Mouse (Mus musculus) forebrain, embryonic 16.5 days (tissue): ENCODE measurements at regions not wholly inside any gene's neighbourhood (a gene's known extent, or its start where the extent isn't known, plus 50 kb on each side); places are given as distances from the start of the nearest gene placed in this dataset.
A peak's percentile ranks its signal among the peaks of the same experiment; 100 is the strongest.
"Not testable (repeated sequence)": the region's sequence is repeated elsewhere in the genome, so short reads cannot be mapped to it uniquely, and the experiment has no call there.

Experiments used
- ATAC-seq: fragments of 200-750 bp; cut with Nextera tagmentation; 2 replicates; pipeline ENCODE4 v1.8.0; 2017; ENCODE audit warnings: mild to moderate bottlenecking, moderate library complexity
- H3K27ac ChIP-seq: fragments of 300-500 bp; sonication (generic); 2 replicates; pipeline ENCODE4 v1.5.1; 2014; ENCODE audit warnings: low read length, control low read depth
- H3K27me3 ChIP-seq: fragments of 300-500 bp; sonication (generic); replicated peaks from 2 replicates; pipeline ENCODE4 v1.6.1; 2014; ENCODE audit warnings: low read length; ENCODE audit not compliant: control insufficient read depth, insufficient read depth
- H3K36me3 ChIP-seq: fragments of 300-500 bp; sonication (generic); 2 replicates; pipeline ENCODE4 v1.6.1; 2014; ENCODE audit not compliant: control insufficient read depth, insufficient read depth
- H3K4me1 ChIP-seq: fragments of 300-500 bp; sonication (generic); replicated peaks from 2 replicates; pipeline ENCODE4 v1.6.1; 2014; ENCODE audit warnings: low read length; ENCODE audit not compliant: control insufficient read depth, insufficient read depth
- H3K4me2 ChIP-seq: fragments of 300-500 bp; sonication (generic); 2 replicates; pipeline ENCODE4 v1.6.1; 2014; ENCODE audit warnings: mild to moderate bottlenecking, low read length, control low read depth
- H3K4me3 ChIP-seq: fragments of 300-500 bp; sonication (generic); replicated peaks from 2 replicates; pipeline ENCODE4 v1.5.1; 2014; ENCODE audit warnings: mild to moderate bottlenecking, low read length, control low read depth
- H3K9ac ChIP-seq: fragments of 300-500 bp; sonication (generic); replicated peaks from 2 replicates; pipeline ENCODE4 v1.6.1; 2014; ENCODE audit warnings: low read depth, low read length, control low read depth
- H3K9me3 ChIP-seq: fragments of 300-500 bp; sonication (generic); 2 replicates; pipeline ENCODE4 v1.6.1; 2016; ENCODE audit warnings: low read length; ENCODE audit not compliant: control insufficient read depth
- WGBS: fragments of 180-500 bp; shearing (Covaris S2); extraction: QIAGEN DNeasy Blood & Tissue Kit; methylation state at CpG from one replicate; pipeline ENCODE4 v1.1.7; 2014; 5-methylcytosine and 5-hydroxymethylcytosine counted together

DNA sequence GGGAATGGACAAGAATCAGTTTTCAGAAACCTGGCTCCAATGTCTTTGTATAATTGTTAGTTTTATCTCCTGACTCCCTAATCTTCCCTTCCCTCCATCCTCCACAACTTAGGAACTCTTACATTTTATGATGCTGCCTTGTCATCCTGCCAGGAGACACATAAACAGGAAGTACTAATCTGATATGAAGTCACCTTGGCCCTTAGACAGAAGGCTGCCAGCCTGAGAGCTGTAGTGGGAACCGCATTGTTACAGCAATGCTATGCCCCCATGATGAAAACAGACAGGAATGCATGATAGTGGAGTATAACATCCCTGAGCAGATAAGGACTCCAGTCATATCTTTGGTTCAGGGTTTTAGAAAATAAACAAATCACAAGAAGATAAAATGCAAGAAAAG lies 734.8 kb upstream of the 4930452B06Rik start:
- no peak for ATAC-seq
- Histone ChIP-seq H3K27me3 (no peaks in the 10 kb centered on the region), H3K4me1 (no peaks in the 10 kb centered on the region), H3K36me3 (no peaks in the 10 kb centered on the region), H3K4me3 (no peak overlapping the region), H3K9me3 (no peaks in the 10 kb centered on the region), H3K9ac (no peak overlapping the region), H3K4me2 (no peak overlapping the region), H3K27ac (no peak overlapping the region)
- WGBS, result 94% methylated on average over 1 of the region's 1 CpGs

GRCm38 (mm10) chr14:9393271-9393771 lies 727.3 kb upstream of the 4930452B06Rik start:
- no peak overlapping the region for H3K4me3 ChIP-seq
- no peak overlapping the region for H3K9ac ChIP-seq
- H3K4me1 ChIP-seq, result no peaks in the 10 kb centered on the region
- H3K4me2 ChIP-seq, result no peak overlapping the region
- H3K27ac ChIP-seq, result no peak overlapping the region
- ATAC-seq, result peak; percentile 82
- 19% methylated on average over 4 of the region's 4 CpGs for WGBS
- no peaks in the 10 kb centered on the region for H3K27me3 ChIP-seq
- H3K9me3 ChIP-seq, result no peaks in the 10 kb centered on the region
- no peaks in the 10 kb centered on the region for H3K36me3 ChIP-seq

DNA sequence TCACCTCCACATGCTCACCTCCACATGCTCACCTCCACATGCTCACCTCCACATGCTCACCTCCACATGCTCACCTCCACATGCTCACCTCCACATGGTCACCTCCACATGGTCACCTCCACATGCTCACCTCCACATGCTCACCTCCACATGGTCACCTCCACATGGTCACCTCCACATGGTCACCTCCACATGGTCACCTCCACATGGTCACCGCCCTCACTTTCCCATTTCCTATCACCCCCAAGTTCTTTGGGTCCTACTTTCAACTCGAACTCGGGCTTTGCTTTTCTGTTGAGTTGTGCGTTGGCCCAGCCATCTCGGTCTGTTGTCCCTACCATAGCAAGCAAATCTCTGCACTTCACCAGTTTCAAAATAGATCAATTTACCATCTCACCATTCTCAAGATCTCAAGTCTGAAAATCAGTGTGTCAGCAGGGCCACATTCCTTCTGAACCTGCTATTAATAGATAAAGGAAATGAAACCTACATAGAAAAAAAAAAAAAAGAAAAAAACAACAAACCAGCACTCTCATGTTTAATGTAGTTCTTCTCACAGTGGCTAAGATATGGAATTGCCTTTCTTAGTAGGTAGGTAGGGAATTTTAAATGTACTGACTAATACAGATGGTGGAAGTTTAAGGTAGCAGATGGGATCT lies 724.0 kb upstream of the 4930452B06Rik start:
- H3K9me3 ChIP-seq, ATAC-seq, H3K27me3 ChIP-seq, H3K36me3 ChIP-seq, H3K4me2 ChIP-seq, H3K9ac ChIP-seq, H3K4me3 ChIP-seq, H3K4me1 ChIP-seq, H3K27ac ChIP-seq: not testable (repeated sequence)
- WGBS, result 93% methylated on average over 5 of the region's 5 CpGs

- no peak overlapping the region for H3K4me3 ChIP-seq
- no peaks in the 10 kb centered on the region for H3K9me3 ChIP-seq
- H3K4me2 ChIP-seq, result no peak overlapping the region
- 81% methylated on average over 7 of the region's 7 CpGs for WGBS
- no peak for ATAC-seq
- no peaks in the 10 kb centered on the region for H3K27me3 ChIP-seq
- no peak overlapping the region for H3K9ac ChIP-seq
- no peak overlapping the region for H3K27ac ChIP-seq
- H3K4me1 ChIP-seq, result no peaks in the 10 kb centered on the region
- H3K36me3 ChIP-seq, result no peaks in the 10 kb centered on the region
These were observed 723.1 kb upstream of the 4930452B06Rik start for GRCm38 (mm10) chr14:9389180-9389579.
